Mouse (Mus musculus): ENCODE measurements around the gene Klf2.

The Klf2 gene

GRCm38 (mm10) chr8:72305210-72305905 is 13.5 kb upstream of the Klf2 start, which contains the start of gene Gm10282:
Gene Gm10282 (minus strand): TSS chr8:72305260.
- no peak for DNase-seq (ENCODE audit: extremely low read depth, low read depth)

DNA sequence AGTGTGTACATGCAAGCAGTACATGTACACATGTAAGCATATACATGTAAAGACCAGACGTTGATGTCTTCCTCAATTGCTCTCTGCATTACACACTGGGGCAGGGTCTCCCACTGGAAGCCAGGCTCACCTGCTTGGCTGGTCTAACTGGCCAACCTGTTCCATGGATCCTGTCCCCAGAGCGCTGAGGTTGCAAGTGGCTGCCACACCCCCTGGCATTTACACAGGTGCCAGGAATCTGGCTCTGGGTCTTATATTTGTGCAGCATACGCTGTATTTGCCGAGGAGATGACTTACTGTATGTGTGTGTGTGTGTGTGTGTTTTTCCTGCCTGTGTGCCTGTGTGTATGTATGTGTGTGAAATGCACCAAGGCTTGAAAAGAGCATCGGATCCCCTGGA is 11.9 kb upstream of the Klf2 start:
- DNase-seq (ENCODE audit: extremely low read depth, low read depth) = no peak

- DNase-seq (ENCODE audit: extremely low read depth, low read depth) = no peak
Measured at GRCm38 (mm10) chr8:72308276-72308675, 10.6 kb upstream of the Klf2 start.

GRCm38 (mm10) chr8:72310849-72311506 is 7.9 kb upstream of the Klf2 start:
- DNase-seq (ENCODE audit: extremely low read depth, low read depth) = no peak

DNA sequence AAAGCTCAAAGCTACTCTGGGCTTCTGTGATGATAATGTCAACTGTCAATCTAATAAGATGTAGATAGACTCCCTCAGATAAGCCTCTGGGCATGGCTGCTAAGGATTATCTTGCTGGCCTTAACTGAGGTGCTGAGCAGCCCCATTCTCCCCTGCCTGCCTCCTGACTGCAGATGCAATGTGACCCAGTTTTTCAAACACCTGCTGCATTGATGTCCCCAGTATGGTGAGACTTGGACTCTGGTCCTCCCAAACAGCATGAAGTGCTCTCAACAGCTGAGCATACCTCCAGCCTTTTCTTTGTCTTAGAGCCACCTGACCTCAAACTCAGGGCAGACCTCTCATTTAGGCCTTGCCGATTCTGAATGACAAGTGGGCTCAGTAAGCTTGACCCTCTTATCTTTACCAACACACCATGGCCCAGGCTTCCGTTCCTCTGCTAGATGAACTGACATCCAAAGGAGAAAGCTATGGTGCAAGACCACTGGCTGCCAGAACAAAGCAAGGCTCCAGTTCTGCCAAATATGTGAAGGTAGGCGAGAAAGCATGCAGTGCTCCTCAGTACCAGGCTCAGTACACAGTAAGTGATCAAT is 5.8 kb upstream of the Klf2 start:
- DNase-seq (ENCODE audit: extremely low read depth, low read depth) = no peak

- DNase-seq (ENCODE audit: extremely low read depth, low read depth) = no peak
Measured at GRCm38 (mm10) chr8:72316053-72316695, 2.7 kb upstream of the Klf2 start.

DNA sequence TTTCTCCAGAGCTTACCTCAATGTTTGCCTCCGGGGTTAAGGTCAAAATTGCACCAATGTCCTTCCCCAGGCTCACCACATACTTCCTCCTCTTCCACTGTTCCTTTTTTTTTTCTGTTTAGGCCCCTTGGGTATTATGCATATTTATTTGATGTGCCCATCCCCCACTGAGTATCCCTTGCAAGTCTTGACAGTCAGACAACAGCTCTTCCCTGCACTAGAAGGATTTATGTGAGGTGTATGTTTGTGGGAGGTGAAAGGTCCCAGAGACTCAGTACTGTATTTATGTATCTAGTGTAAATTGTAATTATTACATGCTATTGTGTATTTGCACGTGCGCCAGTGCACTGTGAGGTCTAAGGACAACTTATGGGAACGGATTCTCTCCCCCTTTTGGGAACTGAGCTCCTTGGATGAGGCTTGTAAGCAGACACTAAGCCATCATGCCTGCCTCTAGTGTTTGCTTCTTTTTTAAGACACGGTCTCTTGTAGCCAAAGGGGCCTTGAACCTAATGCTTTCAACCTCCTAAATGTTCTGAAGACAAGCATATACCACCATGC is 1.0 kb upstream of the Klf2 start:
- DNase-seq (ENCODE audit: extremely low read depth, low read depth) = no peak

DNA sequence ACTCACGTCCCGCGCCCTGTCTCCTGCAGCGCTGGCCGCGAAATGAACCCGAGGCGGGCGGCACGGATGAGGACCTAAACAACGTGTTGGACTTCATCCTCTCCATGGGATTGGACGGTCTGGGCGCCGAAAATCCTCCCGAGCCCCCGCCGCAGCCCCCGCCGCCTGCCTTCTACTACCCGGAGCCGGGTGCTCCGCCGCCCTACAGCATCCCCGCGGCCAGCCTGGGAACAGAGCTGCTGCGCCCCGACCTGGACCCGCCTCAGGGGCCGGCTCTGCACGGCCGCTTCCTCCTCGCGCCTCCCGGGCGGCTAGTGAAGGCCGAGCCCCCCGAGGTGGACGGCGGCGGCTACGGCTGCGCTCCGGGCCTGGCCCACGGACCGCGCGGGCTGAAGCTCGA is 564 bp downstream of the Klf2 start:
- DNase-seq (ENCODE audit: extremely low read depth, low read depth) = no peak

GRCm38 (mm10) chr8:72319921-72320802 is 1.3 kb downstream of the Klf2 start:
- DNase-seq (ENCODE audit: extremely low read depth, low read depth) = no peak

DNA sequence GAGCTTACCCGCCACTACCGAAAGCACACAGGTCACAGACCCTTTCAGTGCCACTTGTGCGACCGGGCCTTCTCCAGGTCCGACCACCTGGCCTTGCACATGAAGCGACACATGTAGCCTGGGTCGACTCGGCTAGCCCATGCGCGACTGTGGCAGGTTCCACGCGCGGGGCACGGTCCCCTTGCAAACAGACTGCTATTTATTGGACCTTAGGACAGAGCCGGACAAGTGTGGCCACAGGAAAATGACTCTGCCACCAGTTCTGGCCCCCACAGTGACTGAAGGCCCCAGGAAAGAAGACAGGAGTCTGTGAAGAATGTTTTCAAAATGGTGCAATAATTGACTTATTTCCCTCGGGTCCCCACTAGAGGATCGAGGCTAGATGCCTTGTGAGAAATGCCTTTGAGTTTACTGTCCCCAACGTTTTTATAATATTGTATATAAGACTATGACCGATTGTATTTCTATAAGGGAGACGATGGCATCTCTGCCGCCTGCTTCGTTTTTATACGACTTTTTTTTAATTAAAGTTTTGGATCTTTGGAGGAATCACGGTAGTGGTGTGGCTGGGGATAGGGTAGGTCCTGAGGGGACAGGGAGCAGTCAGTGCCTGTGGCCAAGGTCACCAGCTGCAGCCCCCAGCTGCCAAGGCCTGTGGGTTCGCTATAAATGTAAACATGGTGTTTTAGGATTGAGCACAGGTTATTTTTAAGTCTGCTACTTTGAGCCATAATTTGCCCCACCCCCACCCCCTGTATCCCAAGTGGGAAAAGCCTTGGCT is 2.2 kb downstream of the Klf2 start:
- no peak for DNase-seq (ENCODE audit: extremely low read depth, low read depth)

DNA sequence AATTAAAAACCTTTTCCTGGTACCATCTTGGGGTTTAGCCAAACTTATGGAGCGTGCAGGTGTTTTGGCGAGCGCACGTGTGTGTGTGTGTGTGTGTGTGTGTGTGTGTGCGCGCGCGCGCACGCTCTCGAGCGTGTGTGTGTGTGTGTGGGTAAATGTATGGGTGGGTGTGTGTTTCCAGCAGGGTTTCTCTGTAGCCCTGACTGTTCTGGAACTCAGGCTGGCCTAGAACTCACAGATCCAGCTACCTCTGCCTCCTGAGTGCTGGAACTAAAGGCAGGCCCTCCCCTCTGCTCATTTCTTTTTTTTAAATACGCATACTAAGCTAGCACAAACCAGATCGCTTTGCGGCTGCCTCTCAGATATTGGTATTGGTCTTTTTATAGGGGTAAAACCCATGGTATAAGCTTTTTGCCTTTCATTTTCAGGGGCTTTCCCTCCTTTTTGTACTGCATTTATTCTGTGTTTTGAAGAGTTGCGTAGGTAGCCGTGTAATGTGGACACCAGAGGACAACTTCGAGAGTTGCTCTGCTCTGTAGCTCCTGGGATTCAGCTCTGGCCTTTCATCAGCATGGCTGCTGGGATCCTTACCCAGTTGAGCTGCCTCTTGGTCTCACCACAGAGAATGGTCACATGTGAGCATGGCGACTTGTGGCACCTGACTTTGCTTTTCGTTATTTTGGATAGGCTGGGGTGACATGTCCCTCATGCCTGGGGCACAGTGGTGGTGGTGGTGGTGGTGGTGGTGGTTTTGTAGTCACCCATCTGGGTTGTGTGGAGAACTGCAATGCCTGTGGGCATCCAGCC is 3.0 kb downstream of the Klf2 start:
- no peak for DNase-seq (ENCODE audit: extremely low read depth, low read depth)

- DNase-seq (ENCODE audit: extremely low read depth, low read depth) = no peak
Measured at GRCm38 (mm10) chr8:72322471-72322889, 3.6 kb downstream of the Klf2 start.

DNA sequence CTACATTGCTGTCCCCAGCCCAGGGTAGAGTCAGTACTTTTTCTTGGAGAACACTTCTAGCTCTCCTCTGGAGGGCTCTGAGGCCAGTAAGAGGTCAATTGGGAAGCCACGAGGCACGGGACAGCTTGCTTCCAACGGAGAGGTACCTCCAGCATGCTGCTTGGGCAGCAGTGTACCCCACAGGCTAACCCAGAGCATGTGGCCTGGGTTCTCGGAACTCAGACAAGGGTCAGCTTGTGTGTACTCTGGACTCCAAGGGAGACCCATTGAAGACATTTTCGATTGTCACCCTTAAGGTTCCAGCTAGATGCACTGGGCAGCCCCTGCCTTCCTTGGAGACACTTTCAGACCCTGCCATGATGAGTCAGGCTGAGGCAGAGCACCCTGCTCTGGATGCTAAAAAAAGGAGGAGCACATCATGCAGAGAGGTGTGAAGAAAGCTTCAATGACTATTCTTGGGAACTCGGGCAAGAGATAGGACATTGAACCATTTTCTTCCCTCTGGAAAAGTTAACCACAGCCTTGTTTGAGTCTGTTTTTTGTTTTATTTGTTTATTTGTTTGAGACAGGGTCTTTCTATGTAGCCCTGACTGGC is 4.4 kb downstream of the Klf2 start:
- DNase-seq (ENCODE audit: extremely low read depth, low read depth) = no peak

DNA sequence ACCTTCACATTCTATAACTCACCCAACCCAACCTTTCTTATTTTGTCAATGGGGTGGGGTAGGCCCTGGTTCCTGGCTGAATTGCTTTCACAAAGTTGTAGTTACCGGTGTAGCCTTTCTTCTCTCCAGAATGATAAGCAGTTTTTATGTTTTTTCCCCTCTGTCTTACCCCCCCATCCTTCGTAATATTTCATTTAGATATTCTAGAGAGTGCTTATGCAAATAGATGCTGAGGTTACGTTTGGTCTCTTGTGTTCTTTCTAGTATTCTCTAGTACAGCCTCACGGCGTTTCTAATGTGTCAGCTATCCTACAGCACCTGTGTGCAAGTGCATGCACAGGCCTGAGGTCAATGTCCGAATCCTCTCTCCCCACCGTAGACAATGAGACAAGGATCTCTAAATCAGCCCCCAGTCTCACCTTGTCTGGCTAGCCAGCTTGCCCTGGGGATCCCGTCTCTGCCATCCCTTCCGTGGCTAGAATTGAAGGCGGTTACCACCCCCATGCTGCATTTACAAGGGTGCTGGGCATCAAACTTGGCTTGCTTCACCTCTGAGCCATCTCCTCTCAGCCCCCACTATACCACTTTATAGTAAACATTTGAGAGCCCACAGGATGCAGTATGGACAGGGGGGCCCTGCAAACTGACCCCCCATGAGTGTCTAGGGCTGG is 5.3 kb downstream of the Klf2 start:
- no peak for DNase-seq (ENCODE audit: extremely low read depth, low read depth)

DNA sequence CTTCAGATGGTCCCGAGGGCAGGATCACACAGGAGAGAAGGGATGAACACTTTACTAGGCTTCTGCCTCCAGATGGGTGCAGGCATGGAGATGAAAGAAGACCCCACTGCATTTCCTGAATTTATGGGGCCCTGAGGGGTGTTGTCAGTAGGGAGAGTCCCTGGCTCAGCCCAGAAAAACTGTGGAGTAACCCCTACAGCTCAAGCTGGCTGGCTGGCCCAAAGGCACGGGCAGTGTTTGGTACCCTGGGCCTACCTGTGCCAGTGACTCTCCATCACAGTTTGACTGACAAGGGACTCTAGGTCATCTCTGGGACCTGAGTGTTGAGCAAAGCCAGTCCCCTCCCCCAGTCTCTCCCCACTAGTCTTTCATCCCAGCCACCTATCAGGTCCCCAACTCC is 5.9 kb downstream of the Klf2 start:
- DNase-seq (ENCODE audit: extremely low read depth, low read depth) = no peak

- DNase-seq (ENCODE audit: extremely low read depth, low read depth) = no peak
Measured at GRCm38 (mm10) chr8:72329116-72329515, 10.3 kb downstream of the Klf2 start.

DNA sequence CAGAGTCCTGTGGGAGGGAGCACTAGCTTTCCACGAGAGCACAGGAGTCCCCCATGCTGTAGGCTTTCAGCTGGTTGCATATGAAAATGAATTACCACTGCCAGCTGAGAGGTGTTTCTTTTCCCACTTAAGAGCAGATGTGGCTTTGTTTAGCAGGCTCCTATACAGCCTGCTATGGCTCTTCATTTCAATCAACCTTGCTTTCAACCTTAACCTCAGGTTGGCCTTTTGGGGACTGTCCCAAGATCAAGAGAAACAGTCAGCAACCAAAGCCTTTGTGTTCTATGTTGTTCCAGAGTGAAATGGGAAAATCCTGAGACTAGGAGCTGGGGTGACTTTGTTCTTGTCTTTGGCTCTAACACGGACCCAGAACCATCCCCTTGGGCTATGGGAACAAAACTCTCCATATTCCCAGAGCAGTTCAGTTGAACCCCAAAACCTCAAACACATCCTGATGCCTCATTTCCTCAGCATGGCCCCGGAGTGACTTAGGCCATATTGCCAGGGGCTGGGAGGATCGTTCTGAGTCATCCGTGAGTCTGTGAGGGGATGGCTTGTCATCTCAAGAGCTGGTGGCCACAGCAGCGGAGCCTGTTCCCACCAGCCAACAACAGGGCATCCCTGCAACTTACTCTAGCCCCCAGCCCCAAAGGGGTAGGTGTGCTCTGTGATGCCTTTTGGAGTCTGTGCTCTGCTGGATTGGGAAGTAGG is 12.1 kb downstream of the Klf2 start:
- no peak for DNase-seq (ENCODE audit: extremely low read depth, low read depth)

- DNase-seq (ENCODE audit: extremely low read depth, low read depth) = no peak
Measured at GRCm38 (mm10) chr8:72331631-72332030, 12.8 kb downstream of the Klf2 start.
